Mouse (Mus musculus): Measurements from ENCODE around the gene 6430548M08Rik. TPM values are rescaled to one million over a fixed set of nuclear protein-coding genes. Genes with fewer than 3 reads are reported as not detected.

Gene 6430548M08Rik
- polyA plus RNA-seq, 1 experiment from 2014 or later, result 9.8 TPM

- no peak overlapping the region for H3K9ac ChIP-seq (ENCODE audit: low read depth, low read length)
Measured at GRCm38 (mm10) chr8:120143911-120144651, 30.1 kb downstream of the 6430548M08Rik start.

GRCm38 (mm10) chr8:120144652-120145301 is 30.8 kb downstream of the 6430548M08Rik start:
- peak overlapping the region; percentile 66 for H3K27ac ChIP-seq (ENCODE audit: low read depth, low read length)
- no peak overlapping the region for H3K4me3 ChIP-seq (ENCODE audit: low read depth, low read length)
- H3K4me1 ChIP-seq (replicated peaks; ENCODE audit: control insufficient read depth, insufficient read depth, low read length), result no peaks in the 10 kb centered on the region; the same call in 1 of the 2 replicates
- no peak for ATAC-seq (ENCODE audit: low FRiP score)
- no peak overlapping the region for H3K4me2 ChIP-seq (replicated peaks; ENCODE audit: low read depth, low read length)
- H3K9ac ChIP-seq (ENCODE audit: low read depth, low read length), result no peak overlapping the region
- WGBS, result 59% methylated on average over 12 of the region's 12 CpGs
- no peak for DNase-seq (ENCODE audit: low spot score)
- H3K27me3 ChIP-seq (ENCODE audit: control insufficient read depth, insufficient read depth, low read length), result no peaks in the 10 kb centered on the region
- H3K36me3 ChIP-seq (ENCODE audit: control insufficient read depth, insufficient read depth, low read length), result no peaks in the 10 kb centered on the region
- H3K9me3 ChIP-seq (ENCODE audit: control insufficient read depth, low read length), result no peaks in the 10 kb centered on the region

More at GRCm38 (mm10) chr8:120143911-120144651, 30.1 kb downstream of the 6430548M08Rik start:
- ATAC-seq (ENCODE audit: low FRiP score), result no peak
- 63% methylated on average over 15 of the region's 15 CpGs for WGBS
- H3K4me3 ChIP-seq (ENCODE audit: low read depth, low read length), result no peak overlapping the region
- H3K9me3 ChIP-seq (ENCODE audit: control insufficient read depth, low read length), result no peaks in the 10 kb centered on the region
- no peak for DNase-seq (ENCODE audit: low spot score)
- H3K4me2 ChIP-seq (replicated peaks; ENCODE audit: low read depth, low read length), result no peak overlapping the region
- H3K4me1 ChIP-seq (replicated peaks; ENCODE audit: control insufficient read depth, insufficient read depth, low read length), result no peaks in the 10 kb centered on the region; the same call in 1 of the 2 replicates
- no peaks in the 10 kb centered on the region for H3K27me3 ChIP-seq (ENCODE audit: control insufficient read depth, insufficient read depth, low read length)
- peak overlapping the region; percentile 66 for H3K27ac ChIP-seq (ENCODE audit: low read depth, low read length)
- H3K36me3 ChIP-seq (ENCODE audit: control insufficient read depth, insufficient read depth, low read length), result no peaks in the 10 kb centered on the region

- Histone ChIP-seq H3K27me3 (ENCODE audit: control insufficient read depth, insufficient read depth, low read length) (no peaks in the 10 kb centered on the region), H3K9me3 (ENCODE audit: control insufficient read depth, low read length) (no peaks in the 10 kb centered on the region), H3K4me2 (replicated peaks; ENCODE audit: low read depth, low read length) (no peak overlapping the region), H3K4me1 (replicated peaks; ENCODE audit: control insufficient read depth, insufficient read depth, low read length) (no peaks in the 10 kb centered on the region; the same call in 1 of the 2 replicates), H3K27ac (ENCODE audit: low read depth, low read length) (no peak overlapping the region), H3K4me3 (ENCODE audit: low read depth, low read length) (no peak overlapping the region), H3K36me3 (ENCODE audit: control insufficient read depth, insufficient read depth, low read length) (no peaks in the 10 kb centered on the region), H3K9ac (ENCODE audit: low read depth, low read length) (no peak overlapping the region)
- 78% methylated on average over 1 of the region's 1 CpGs for WGBS
- no peak for ATAC-seq (ENCODE audit: low FRiP score)
- no peak for DNase-seq (ENCODE audit: low spot score)
Measured at GRCm38 (mm10) chr8:120146051-120146450, 32.1 kb downstream of the 6430548M08Rik start.

GRCm38 (mm10) chr8:120150028-120150427 is 36.1 kb downstream of the 6430548M08Rik start:
- no peak overlapping the region for H3K27ac ChIP-seq (ENCODE audit: low read depth, low read length)
- no peak overlapping the region for H3K9ac ChIP-seq (ENCODE audit: low read depth, low read length)
- H3K4me3 ChIP-seq (ENCODE audit: low read depth, low read length), result no peak overlapping the region
- 81% methylated on average over 12 of the region's 12 CpGs for WGBS
- H3K4me2 ChIP-seq (replicated peaks; ENCODE audit: low read depth, low read length), result no peak overlapping the region
- ATAC-seq (ENCODE audit: low FRiP score) (no peak), DNase-seq (ENCODE audit: low spot score) (no peak)
- no peaks in the 10 kb centered on the region for H3K36me3 ChIP-seq (ENCODE audit: control insufficient read depth, insufficient read depth, low read length)
- H3K9me3 ChIP-seq (ENCODE audit: control insufficient read depth, low read length), result no peaks in the 10 kb centered on the region
- peaks cover 2% of the 10 kb centered on the region; the same call in 1 of the 2 replicates for H3K4me1 ChIP-seq (replicated peaks; ENCODE audit: control insufficient read depth, insufficient read depth, low read length)
- no peaks in the 10 kb centered on the region for H3K27me3 ChIP-seq (ENCODE audit: control insufficient read depth, insufficient read depth, low read length)

GRCm38 (mm10) chr8:120151151-120151550 is 37.2 kb downstream of the 6430548M08Rik start:
- 0 out of 2 replicates have a peak, but pooled peaks cover 2% of the 10 kb centered on the region for H3K4me1 ChIP-seq (replicated peaks; ENCODE audit: control insufficient read depth, insufficient read depth, low read length)
- no peak overlapping the region for H3K4me3 ChIP-seq (ENCODE audit: low read depth, low read length)
- H3K4me2 ChIP-seq (replicated peaks; ENCODE audit: low read depth, low read length), result no peak overlapping the region
- ATAC-seq (ENCODE audit: low FRiP score), result no peak
- H3K9me3 ChIP-seq (ENCODE audit: control insufficient read depth, low read length), result no peaks in the 10 kb centered on the region
- no peak overlapping the region for H3K9ac ChIP-seq (ENCODE audit: low read depth, low read length)
- H3K27ac ChIP-seq (ENCODE audit: low read depth, low read length), result no peak overlapping the region
- H3K27me3 ChIP-seq (ENCODE audit: control insufficient read depth, insufficient read depth, low read length), result no peaks in the 10 kb centered on the region
- no peaks in the 10 kb centered on the region for H3K36me3 ChIP-seq (ENCODE audit: control insufficient read depth, insufficient read depth, low read length)
- no peak for DNase-seq (ENCODE audit: low spot score)
- WGBS, result 61% methylated on average over 9 of the region's 9 CpGs

GRCm38 (mm10) chr8:120152636-120153035 is 38.7 kb downstream of the 6430548M08Rik start:
- no peak overlapping the region for H3K27ac ChIP-seq (ENCODE audit: low read depth, low read length)
- 0 out of 2 replicates have a peak, but pooled peaks cover 2% of the 10 kb centered on the region for H3K4me1 ChIP-seq (replicated peaks; ENCODE audit: control insufficient read depth, insufficient read depth, low read length)
- no peaks in the 10 kb centered on the region for H3K36me3 ChIP-seq (ENCODE audit: control insufficient read depth, insufficient read depth, low read length)
- no peak overlapping the region for H3K4me2 ChIP-seq (replicated peaks; ENCODE audit: low read depth, low read length)
- DNase-seq (ENCODE audit: low spot score) (no peak), ATAC-seq (ENCODE audit: low FRiP score) (no peak)
- no peaks in the 10 kb centered on the region for H3K9me3 ChIP-seq (ENCODE audit: control insufficient read depth, low read length)
- H3K9ac ChIP-seq (ENCODE audit: low read depth, low read length), result no peak overlapping the region
- WGBS, result 67% methylated on average over 7 of the region's 7 CpGs
- no peaks in the 10 kb centered on the region for H3K27me3 ChIP-seq (ENCODE audit: control insufficient read depth, insufficient read depth, low read length)
- H3K4me3 ChIP-seq (ENCODE audit: low read depth, low read length), result no peak overlapping the region

GRCm38 (mm10) chr8:120160366-120160765 is 46.4 kb downstream of the 6430548M08Rik start:
- Histone ChIP-seq H3K36me3 (ENCODE audit: control insufficient read depth, insufficient read depth, low read length) (no peaks in the 10 kb centered on the region), H3K27ac (ENCODE audit: low read depth, low read length) (no peak overlapping the region), H3K4me2 (replicated peaks; ENCODE audit: low read depth, low read length) (no peak overlapping the region), H3K9ac (ENCODE audit: low read depth, low read length) (no peak overlapping the region), H3K9me3 (ENCODE audit: control insufficient read depth, low read length) (no peaks in the 10 kb centered on the region), H3K4me3 (ENCODE audit: low read depth, low read length) (no peak overlapping the region), H3K4me1 (replicated peaks; ENCODE audit: control insufficient read depth, insufficient read depth, low read length) (0 out of 2 replicates have a peak, but pooled peaks cover 3% of the 10 kb centered on the region), H3K27me3 (ENCODE audit: control insufficient read depth, insufficient read depth, low read length) (no peaks in the 10 kb centered on the region)
- DNase-seq (ENCODE audit: low spot score) (no peak), ATAC-seq (ENCODE audit: low FRiP score) (no peak)
- 78% methylated on average over 8 of the region's 8 CpGs for WGBS

- ATAC-seq (ENCODE audit: low FRiP score) (no peak), DNase-seq (ENCODE audit: low spot score) (no peak)
- H3K36me3 ChIP-seq (ENCODE audit: control insufficient read depth, insufficient read depth, low read length), result no peaks in the 10 kb centered on the region
- H3K4me3 ChIP-seq (ENCODE audit: low read depth, low read length), result no peak overlapping the region
- H3K27me3 ChIP-seq (ENCODE audit: control insufficient read depth, insufficient read depth, low read length), result no peaks in the 10 kb centered on the region
- 0 out of 2 replicates have a peak, but pooled peaks cover 3% of the 10 kb centered on the region for H3K4me1 ChIP-seq (replicated peaks; ENCODE audit: control insufficient read depth, insufficient read depth, low read length)
- no peaks in the 10 kb centered on the region for H3K9me3 ChIP-seq (ENCODE audit: control insufficient read depth, low read length)
- WGBS, result 79% methylated on average over 16 of the region's 16 CpGs
- no peak overlapping the region for H3K27ac ChIP-seq (ENCODE audit: low read depth, low read length)
- H3K9ac ChIP-seq (ENCODE audit: low read depth, low read length), result no peak overlapping the region
- no peak overlapping the region for H3K4me2 ChIP-seq (replicated peaks; ENCODE audit: low read depth, low read length)
Measured at GRCm38 (mm10) chr8:120161658-120162403, 47.9 kb downstream of the 6430548M08Rik start.

Measured in hindbrain, embryonic 11.5 days (tissue).